Mouse (Mus musculus) spleen, postnatal 36 days (tissue): ENCODE measurements around the gene Mrps23.

ENCODE experiments used
- DNase-seq, 2 experiments: peaks; one replicate each; pipeline ENCODE4 v3.0.0; 2022; ENCODE audit warnings: low spot score in 2 of 2, mixed read lengths in 1 of 2

The Mrps23 gene

GRCm38 (mm10) chr11:88248636-88249035 is 44.4 kb downstream of the Mrps23 start:
- no peak for DNase-seq

DNA sequence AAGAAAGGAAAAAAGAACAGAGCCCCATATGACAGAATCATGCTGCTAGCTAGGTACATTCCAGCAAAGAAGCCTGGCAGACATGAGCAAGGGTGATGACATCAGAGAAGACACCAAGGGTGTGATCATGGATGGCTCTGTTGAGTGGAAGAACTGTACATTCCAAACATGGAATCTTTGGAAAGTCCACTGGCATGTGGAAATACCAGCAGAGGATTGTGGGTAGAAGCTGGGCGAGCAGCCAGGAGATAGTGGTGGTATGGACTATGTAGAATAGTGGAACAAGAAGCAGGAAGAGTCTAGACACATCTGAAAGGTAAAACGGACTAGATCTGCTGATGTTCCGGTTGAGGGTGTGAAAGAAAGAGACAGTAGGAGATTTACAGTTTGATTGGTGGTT is 46.4 kb downstream of the Mrps23 start:
- DNase-seq, result no peak

DNA sequence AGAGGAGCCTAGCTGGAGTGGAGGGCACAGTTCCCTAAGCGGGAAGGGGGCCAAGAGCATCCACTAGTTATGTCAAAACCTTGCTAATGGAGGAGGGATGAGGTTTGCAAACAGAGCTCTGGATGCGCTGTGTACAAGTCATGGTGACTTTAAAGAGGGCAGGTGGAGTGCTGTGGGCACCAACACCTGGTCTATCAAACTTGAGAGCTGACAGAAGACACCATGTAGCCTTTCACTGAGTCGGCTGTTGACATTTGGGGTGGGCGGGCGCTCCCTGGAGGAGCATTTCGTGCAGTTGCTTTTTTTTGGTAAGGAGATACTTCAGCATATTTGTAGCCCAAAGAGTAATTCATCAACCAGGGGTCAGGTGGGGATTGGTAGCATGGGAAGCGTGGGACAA is 47.1 kb downstream of the Mrps23 start:
- no peak for DNase-seq

- peak; percentile 65 to 67 for DNase-seq
Observed at GRCm38 (mm10) chr11:88251972-88252766, 48.0 kb downstream of the Mrps23 start.

DNA sequence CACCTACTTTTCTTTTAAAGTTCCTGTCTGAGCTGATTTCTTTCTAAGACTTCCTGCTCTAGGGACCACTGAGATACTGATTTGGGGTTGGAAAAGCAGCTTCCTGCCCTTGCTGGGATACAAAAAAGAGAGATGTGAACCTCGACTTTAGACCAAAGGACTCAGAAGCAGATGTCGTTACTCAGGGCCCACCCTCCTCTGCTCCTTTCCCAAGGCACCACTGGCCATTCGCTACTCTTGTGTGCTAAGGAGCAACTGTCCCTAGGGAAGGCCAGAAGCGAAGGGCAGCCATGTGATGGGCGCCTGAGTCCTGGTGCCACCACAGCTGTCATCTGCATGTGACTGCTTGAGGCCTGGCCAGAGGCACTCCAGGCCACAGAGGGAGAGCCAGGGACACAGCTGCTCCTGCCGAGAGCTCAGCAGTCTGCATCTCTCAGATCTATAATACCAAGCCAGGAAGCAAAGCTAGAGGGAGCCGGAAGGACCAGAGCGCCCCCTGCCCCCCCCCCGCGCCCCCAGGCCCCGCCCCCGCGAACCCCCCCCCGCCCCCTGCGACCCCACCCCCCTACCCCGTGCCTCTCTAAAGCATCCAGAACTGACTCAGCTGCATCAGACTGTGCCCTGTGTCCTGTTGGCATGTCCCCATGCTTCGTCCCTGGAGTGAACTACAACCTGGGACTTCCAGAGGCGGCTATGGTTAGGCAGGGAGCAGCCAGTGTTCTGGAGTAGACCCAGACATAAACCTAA is 48.8 kb downstream of the Mrps23 start:
- no peak for DNase-seq

DNA sequence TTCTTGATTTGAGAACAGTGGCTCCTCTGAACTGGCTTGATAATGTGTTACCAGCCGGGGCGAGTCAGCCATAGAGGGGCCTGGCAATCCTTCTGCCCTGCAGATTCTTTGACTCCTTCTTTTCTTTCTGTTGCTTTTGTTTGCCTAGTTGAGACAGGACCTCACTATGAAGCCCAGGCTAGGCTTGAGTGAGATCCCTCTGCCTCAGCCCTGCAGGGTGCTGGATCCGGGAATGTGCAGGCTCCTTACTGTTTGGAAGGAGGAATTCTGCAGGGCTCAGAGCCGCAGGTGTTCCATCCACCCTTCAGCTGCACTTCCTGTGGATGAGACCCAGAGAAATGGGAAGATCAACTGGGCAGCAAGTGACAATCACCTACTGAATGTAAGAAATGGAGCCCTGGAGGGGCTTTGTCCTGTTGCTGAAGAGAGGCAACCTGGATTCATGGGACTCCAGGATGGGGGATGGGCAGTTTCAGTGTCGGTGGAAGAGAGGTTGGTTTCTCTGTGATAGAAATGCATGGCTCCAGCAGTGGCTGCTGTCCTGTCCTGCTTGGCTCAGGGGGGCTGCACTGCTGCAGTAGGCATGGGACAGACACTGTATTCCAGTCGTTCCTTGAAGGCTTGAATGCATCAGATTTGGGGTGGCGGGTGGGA is 49.5 kb downstream of the Mrps23 start:
- no peak for DNase-seq

DNA sequence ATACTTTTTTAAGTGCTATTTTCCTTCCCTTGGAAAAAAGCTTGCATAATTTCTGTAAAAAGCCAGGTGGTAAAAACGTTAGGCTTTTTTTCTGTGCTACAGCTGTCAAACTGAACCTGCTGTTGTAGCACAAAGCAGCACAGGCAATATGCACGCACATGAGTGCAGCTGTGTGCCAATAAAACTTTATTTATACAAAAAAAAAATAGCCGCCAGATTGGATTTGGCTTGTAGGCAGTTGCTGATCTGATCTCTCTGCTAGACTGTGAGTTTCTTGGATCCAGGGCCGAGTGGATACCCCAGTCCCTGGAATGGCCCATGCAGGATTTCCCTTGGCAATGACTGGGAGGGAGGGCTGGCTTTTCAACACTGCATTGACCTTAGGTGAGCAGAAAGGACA is 53.5 kb downstream of the Mrps23 start:
- DNase-seq, result no peak

GRCm38 (mm10) chr11:88258212-88258611 is 54.0 kb downstream of the Mrps23 start:
- DNase-seq, result no peak

GRCm38 (mm10) chr11:88260463-88260862 is 56.3 kb downstream of the Mrps23 start:
- DNase-seq, result no peak
